In genomic region chr11:59176475-59176874, GRCm38 (mm10) we compare ENCODE assay signal across 11 mouse cellular contexts. TPM values are rescaled to one million over a fixed set of nuclear protein-coding genes. Genes with fewer than 3 reads are reported as not detected.
DNase-seq lines count a peak whose midpoint lies in the region; ATAC-seq and TF ChIP-seq lines count a peak whose summit lies in the region.
"Had no signal": no experiment of that assay in that cellular context is flagged by ENCODE, and none has a peak within 500 bp of the region (broad histone marks: within the 10 kb centered on the region; RNA-seq: fewer than 3 reads in every experiment).

No protein-coding gene starts in this region.

- peak overlapping the region; percentile 54 for H3K4me2 ChIP-seq in heart, postnatal 0 days (ENCODE audit: low read depth, low read length)
- H3K4me2 ChIP-seq in limb, embryonic 12.5 days, result peak overlapping the region; percentile 39

- no peak overlapping the region for H3K27ac ChIP-seq in heart, postnatal 0 days (ENCODE audit: low read depth)
- no peak overlapping the region for H3K27ac ChIP-seq in embryonic facial prominence, embryonic 10.5 days (replicated peaks)
- no peak overlapping the region for H3K27ac ChIP-seq in limb, embryonic 12.5 days
- no peak overlapping the region for H3K27ac ChIP-seq in left cerebral cortex, adult 2 months
- H3K27ac ChIP-seq: liver, embryonic 14.5 days had no signal

- no peaks in the 10 kb centered on the region for H3K36me3 ChIP-seq in heart, postnatal 0 days (replicated peaks; ENCODE audit: control insufficient read depth, insufficient read depth, low read length)
- H3K36me3 ChIP-seq in E14TG2a.4 (ENCODE audit: insufficient read depth, low read length), result peaks cover under 1% of the 10 kb centered on the region; the same call in 1 of the 2 replicates
- no peaks in the 10 kb centered on the region for H3K36me3 ChIP-seq in embryonic facial prominence, embryonic 10.5 days (replicated peaks)
- no peaks in the 10 kb centered on the region for H3K36me3 ChIP-seq in limb, embryonic 12.5 days

- intact Hi-C loops in left cerebral cortex, adult 2 months (cut with DNase I), result no loop called here

- WGBS in heart, postnatal 0 days, result 2% methylated on average over 48 of the region's 48 CpGs
- WGBS in embryonic facial prominence, embryonic 10.5 days, result 4% methylated on average over 48 of the region's 48 CpGs
- 4% methylated on average over 48 of the region's 48 CpGs for WGBS in limb, embryonic 12.5 days

- ATAC-seq in heart, postnatal 0 days (ENCODE audit: insufficient read depth, low read depth), result no peak
- ATAC-seq in limb, embryonic 12.5 days (ENCODE audit: insufficient number of reproducible peaks, insufficient read depth, low FRiP score, low TSS enrichment, low read depth), result no peak
- ATAC-seq in erythroblast, adult 5-6 weeks (replicated peaks; ENCODE audit: low FRiP score, poor library complexity, severe bottlenecking), result no peak

- TF ChIP-seq EP300 in heart, postnatal 0 days (IDR thresholded peaks at IDR 0.05; ENCODE audit: low read depth), result no peak

- no peaks in the 10 kb centered on the region for H3K9me3 ChIP-seq in heart, postnatal 0 days (replicated peaks; ENCODE audit: control insufficient read depth, low read length)
- no peaks in the 10 kb centered on the region for H3K9me3 ChIP-seq in E14TG2a.4 (ENCODE audit: low read length)
- H3K9me3 ChIP-seq in embryonic facial prominence, embryonic 10.5 days, result no peaks in the 10 kb centered on the region
- no peaks in the 10 kb centered on the region for H3K9me3 ChIP-seq in limb, embryonic 12.5 days

- peaks cover 49% of the 10 kb centered on the region for H3K27me3 ChIP-seq in heart, postnatal 0 days (ENCODE audit: control insufficient read depth, insufficient read depth, low read length)
- peaks cover 67% of the 10 kb centered on the region for H3K27me3 ChIP-seq in E14TG2a.4 (ENCODE audit: insufficient read depth, low read length)
- peaks cover 87% of the 10 kb centered on the region for H3K27me3 ChIP-seq in embryonic facial prominence, embryonic 10.5 days (replicated peaks; ENCODE audit: low read depth, poor library complexity, severe bottlenecking)
- H3K27me3 ChIP-seq in limb, embryonic 12.5 days, result peaks cover 93% of the 10 kb centered on the region

- H3K4me1 ChIP-seq in heart, postnatal 0 days (ENCODE audit: control insufficient read depth, insufficient read depth), result peaks cover 13% of the 10 kb centered on the region; the same call in 1 of the 2 replicates
- H3K4me1 ChIP-seq in E14TG2a.4 (replicated peaks; ENCODE audit: low read depth, low read length), result peaks cover 9% of the 10 kb centered on the region
- peaks cover 11% of the 10 kb centered on the region for H3K4me1 ChIP-seq in embryonic facial prominence, embryonic 10.5 days
- H3K4me1 ChIP-seq in limb, embryonic 12.5 days (replicated peaks), result peaks cover 9% of the 10 kb centered on the region; the same call in 1 of the 2 replicates

- H3K9ac ChIP-seq in heart, postnatal 0 days (replicated peaks; ENCODE audit: low read depth, low read length), result no peak overlapping the region
- H3K9ac ChIP-seq in limb, embryonic 12.5 days (replicated peaks), result no peak overlapping the region
- H3K9ac ChIP-seq: liver, embryonic 14.5 days had no signal

- peak overlapping the region; percentile 34 for H3K4me3 ChIP-seq in heart, postnatal 0 days (ENCODE audit: low read depth, low read length)
- H3K4me3 ChIP-seq in E14TG2a.4 (replicated peaks; ENCODE audit: low read length), result peak overlapping the region; percentile 73
- H3K4me3 ChIP-seq in embryonic facial prominence, embryonic 10.5 days, result peak overlapping the region; percentile 34
- peak overlapping the region; percentile 28 for H3K4me3 ChIP-seq in limb, embryonic 12.5 days (replicated peaks)
- no peak overlapping the region for H3K4me3 ChIP-seq in left cerebral cortex, adult 2 months

- no peak for TF ChIP-seq CTCF in heart, postnatal 0 days (IDR thresholded peaks at IDR 0.05; ENCODE audit: low read depth)
- no peak for TF ChIP-seq CTCF in E14TG2a.4 (conservative IDR thresholded peaks at IDR 0.05; ENCODE audit: low read length)
- no peak for TF ChIP-seq CTCF in left cerebral cortex, adult 2 months (IDR thresholded peaks at IDR 0.05)

- peak; percentile 4 for DNase-seq in heart, postnatal 0 days (ENCODE audit: low spot score)
- DNase-seq in heart, adult 18-20 months, result no peak
- peak; percentile 21 for DNase-seq in embryonic facial prominence, embryonic 10.5 days (ENCODE audit: low spot score)
- DNase-seq in left cerebral cortex, adult 2 months (ENCODE audit: extremely low spot score in 1 of 2, low spot score in 2 of 2), result no peak
- DNase-seq in embryo, embryonic 11 days, result no peak
- DNase-seq: kidney, adult 9 months; thymus, adult 18-20 months had no signal

RNA-seq across cellular contexts. Expression of gene Gjc2, which starts 6.5 kb away (rescaled TPM):
- total RNA-seq in heart, postnatal 0 days (2014; rRNA removed; ENCODE audit: low replicate concordance), result 0.08 and 0.12 TPM in 2 replicates
- 0.63 and 0.75 TPM in 2 replicates for polyA plus RNA-seq in heart, postnatal 0 days (2015; fragmentation: Nextera tagmentation; extraction: Ambion mirVana)
- under 1 TPM; 0.54 to 0.77 TPM for total RNA-seq in heart, adult 18-20 months (2021)
- polyA plus RNA-seq in embryonic facial prominence, embryonic 10.5 days (2016; fragmentation: Nextera tagmentation; extraction: Ambion mirVana), result 0.15 TPM in 1 of 2 replicates, not detected in the other
- 0.65 and 1.2 TPM in 2 replicates for polyA plus RNA-seq in limb, embryonic 12.5 days (2016; fragmentation: Nextera tagmentation; extraction: Ambion mirVana)
- total RNA-seq in erythroblast, adult 5-6 weeks (2015; ENCODE audit: low replicate concordance), result not detected in 2 replicates
- not detected in 2 replicates for total RNA-seq in erythroblast, adult 5-6 weeks (2017; ENCODE audit: low replicate concordance)
- 1 to 10 TPM; 7.4 to 8.0 TPM for total RNA-seq in left cerebral cortex, adult 2 months (2021)

RNA-seq across cellular contexts. Expression of gene Iba57, which starts 12.9 kb away (rescaled TPM):
- 10.2 and 12.4 TPM in 2 replicates for total RNA-seq in heart, postnatal 0 days (2014; rRNA removed; ENCODE audit: low replicate concordance)
- polyA plus RNA-seq in heart, postnatal 0 days (2015; fragmentation: Nextera tagmentation; extraction: Ambion mirVana), result 10.7 and 11.0 TPM in 2 replicates
- total RNA-seq in heart, adult 18-20 months (2021), result 10 to 100 TPM; 17.6 to 19.6 TPM
- 4.0 and 4.7 TPM in 2 replicates for polyA plus RNA-seq in embryonic facial prominence, embryonic 10.5 days (2016; fragmentation: Nextera tagmentation; extraction: Ambion mirVana)
- polyA plus RNA-seq in limb, embryonic 12.5 days (2016; fragmentation: Nextera tagmentation; extraction: Ambion mirVana), result 4.5 and 5.0 TPM in 2 replicates
- total RNA-seq in erythroblast, adult 5-6 weeks (2015; ENCODE audit: low replicate concordance), result 11.5 and 30.7 TPM in 2 replicates
- 64.1 and 74.6 TPM in 2 replicates for total RNA-seq in erythroblast, adult 5-6 weeks (2017; ENCODE audit: low replicate concordance)
- 1 to 10 TPM; 7.4 to 7.8 TPM for total RNA-seq in left cerebral cortex, adult 2 months (2021)

RNA-seq across cellular contexts. Expression of gene Guk1, which starts 15.5 kb away (rescaled TPM):
- total RNA-seq in heart, postnatal 0 days (2014; rRNA removed; ENCODE audit: low replicate concordance), result 47.5 and 60.3 TPM in 2 replicates
- polyA plus RNA-seq in heart, postnatal 0 days (2015; fragmentation: Nextera tagmentation; extraction: Ambion mirVana), result 138 and 146 TPM in 2 replicates
- 100 to 1,000 TPM; 108 to 133 TPM for total RNA-seq in heart, adult 18-20 months (2021)
- polyA plus RNA-seq in embryonic facial prominence, embryonic 10.5 days (2016; fragmentation: Nextera tagmentation; extraction: Ambion mirVana), result 133 and 146 TPM in 2 replicates
- polyA plus RNA-seq in limb, embryonic 12.5 days (2016; fragmentation: Nextera tagmentation; extraction: Ambion mirVana), result 121 and 130 TPM in 2 replicates
- 13.8 and 20.4 TPM in 2 replicates for total RNA-seq in erythroblast, adult 5-6 weeks (2015; ENCODE audit: low replicate concordance)
- total RNA-seq in erythroblast, adult 5-6 weeks (2017; ENCODE audit: low replicate concordance), result 4.5 and 8.2 TPM in 2 replicates
- 100 to 1,000 TPM; 135 TPM for total RNA-seq in left cerebral cortex, adult 2 months (2021)

RNA-seq across cellular contexts. Expression of gene Mrpl55, which starts 25.8 kb away (rescaled TPM):
- total RNA-seq in heart, postnatal 0 days (2014; rRNA removed; ENCODE audit: low replicate concordance), result 174 and 187 TPM in 2 replicates
- polyA plus RNA-seq in heart, postnatal 0 days (2015; fragmentation: Nextera tagmentation; extraction: Ambion mirVana), result 196 and 199 TPM in 2 replicates
- 100 to 1,000 TPM; 122 to 133 TPM for total RNA-seq in heart, adult 18-20 months (2021)
- polyA plus RNA-seq in embryonic facial prominence, embryonic 10.5 days (2016; fragmentation: Nextera tagmentation; extraction: Ambion mirVana), result 119 and 128 TPM in 2 replicates
- polyA plus RNA-seq in limb, embryonic 12.5 days (2016; fragmentation: Nextera tagmentation; extraction: Ambion mirVana), result 93.9 and 94.7 TPM in 2 replicates
- total RNA-seq in erythroblast, adult 5-6 weeks (2015; ENCODE audit: low replicate concordance), result 5.4 and 11.3 TPM in 2 replicates
- total RNA-seq in erythroblast, adult 5-6 weeks (2017; ENCODE audit: low replicate concordance), result 10.1 and 14.1 TPM in 2 replicates
- total RNA-seq in left cerebral cortex, adult 2 months (2021), result 10 to 100 TPM; 33.8 to 33.9 TPM

RNA-seq across cellular contexts. Expression of gene 2310033P09Rik, which starts 31.6 kb away (rescaled TPM):
- total RNA-seq in heart, postnatal 0 days (2014; rRNA removed; ENCODE audit: low replicate concordance), result 1.6 TPM in 1 of 2 replicates, not detected in the other
- 19.9 and 21.4 TPM in 2 replicates for polyA plus RNA-seq in heart, postnatal 0 days (2015; fragmentation: Nextera tagmentation; extraction: Ambion mirVana)
- total RNA-seq in heart, adult 18-20 months (2021), result 10 to 100 TPM in 1 of 2 experiments, 1 to 10 TPM in 1; 9.9 to 11.8 TPM
- 43.9 and 46.0 TPM in 2 replicates for polyA plus RNA-seq in embryonic facial prominence, embryonic 10.5 days (2016; fragmentation: Nextera tagmentation; extraction: Ambion mirVana)
- polyA plus RNA-seq in limb, embryonic 12.5 days (2016; fragmentation: Nextera tagmentation; extraction: Ambion mirVana), result 34.8 and 36.9 TPM in 2 replicates
- total RNA-seq in erythroblast, adult 5-6 weeks (2015; ENCODE audit: low replicate concordance), result 0.77 and 6.9 TPM in 2 replicates
- total RNA-seq in erythroblast, adult 5-6 weeks (2017; ENCODE audit: low replicate concordance), result 4.4 and 8.2 TPM in 2 replicates
- 10 to 100 TPM; 21.0 to 23.6 TPM for total RNA-seq in left cerebral cortex, adult 2 months (2021)

Comparison
In these comparisons a context has a peak if more than half of its experiments do, and no peak if none do; other contexts are left out.
1. DNase-seq: peak in heart, postnatal 0 days (single experiment) and embryonic facial prominence, embryonic 10.5 days (single experiment); none in heart, adult 18-20 months (0 of 2), left cerebral cortex, adult 2 months (0 of 2) and embryo, embryonic 11 days (single experiment).